Mouse (Mus musculus) embryonic facial prominence, embryonic 15.5 days (tissue): ENCODE measurements at regions not wholly inside any gene's neighbourhood (a gene's known extent, or its start where the extent isn't known, plus 50 kb on each side); places are given as distances from the start of the nearest gene placed in this dataset.
"Not testable (repeated sequence)": the region's sequence is repeated elsewhere in the genome, so short reads cannot be mapped to it uniquely, and the experiment has no call there.

Source experiments
- ATAC-seq: fragments of 200-750 bp; cut with Nextera tagmentation; 2 replicates; pipeline ENCODE4 v1.8.0; 2017; ENCODE audit warnings: low read depth, moderate TSS enrichment; ENCODE audit not compliant: insufficient number of reproducible peaks, low FRiP score, low TSS enrichment
- H3K27ac ChIP-seq: fragments of 300-500 bp; sonication (generic); replicated peaks from 2 replicates; pipeline ENCODE4 v1.5.1; 2015; ENCODE audit warnings: mild to moderate bottlenecking, inconsistent platforms
- H3K27me3 ChIP-seq: fragments of 300-500 bp; sonication (generic); 2 replicates; pipeline ENCODE4 v1.6.1; 2015; ENCODE audit warnings: inconsistent platforms
- H3K36me3 ChIP-seq: fragments of 300-500 bp; sonication (generic); 2 replicates; pipeline ENCODE4 v1.6.1; 2015; ENCODE audit warnings: mild to moderate bottlenecking, inconsistent platforms
- H3K4me1 ChIP-seq: fragments of 300-500 bp; sonication (generic); 2 replicates; pipeline ENCODE4 v1.6.1; 2015; ENCODE audit warnings: inconsistent platforms
- H3K4me2 ChIP-seq: fragments of 300-500 bp; sonication (generic); replicated peaks from 2 replicates; pipeline ENCODE4 v1.6.1; 2015; ENCODE audit warnings: mild to moderate bottlenecking, inconsistent platforms
- H3K4me3 ChIP-seq: fragments of 300-500 bp; sonication (generic); replicated peaks from 2 replicates; pipeline ENCODE4 v1.5.1; 2015; ENCODE audit warnings: mild to moderate bottlenecking, inconsistent platforms
- H3K9ac ChIP-seq: fragments of 300-500 bp; sonication (generic); 2 replicates; pipeline ENCODE4 v1.6.1; 2015; ENCODE audit warnings: inconsistent platforms
- H3K9me3 ChIP-seq: fragments of 300-500 bp; sonication (generic); replicated peaks from 2 replicates; pipeline ENCODE4 v1.6.1; 2016; ENCODE audit warnings: inconsistent platforms
- WGBS: fragments of 180-500 bp; shearing (Covaris S2); methylation state at CpG from one replicate; pipeline ENCODE4 v1.1.7; 2015; 5-methylcytosine and 5-hydroxymethylcytosine counted together

DNA sequence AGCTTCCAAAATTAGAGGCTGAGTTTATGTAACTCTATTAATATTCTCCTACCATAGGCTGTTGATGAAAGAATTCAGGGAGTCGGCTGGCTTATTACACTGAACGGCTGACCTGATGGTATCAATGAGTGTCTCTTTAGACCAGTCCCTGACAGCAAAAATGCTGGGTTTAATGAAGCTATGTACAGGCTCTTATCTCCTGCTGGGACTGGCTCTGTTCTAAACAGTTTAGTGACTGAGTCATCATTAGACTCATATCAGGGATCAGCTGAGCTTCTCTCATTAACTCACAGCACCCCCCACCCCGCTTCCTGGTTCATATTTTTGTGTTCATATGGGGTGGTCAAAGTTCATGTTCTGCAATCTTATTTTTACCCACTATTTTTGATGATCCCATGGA is 299.0 kb downstream of the Atxn7l3b start:
- no peak overlapping the region for H3K4me3 ChIP-seq
- H3K27me3 ChIP-seq: no peaks in the 10 kb centered on the region
- no peak for ATAC-seq
- no peak overlapping the region for H3K4me2 ChIP-seq
- no peak overlapping the region for H3K9ac ChIP-seq
- H3K27ac ChIP-seq: no peak overlapping the region
- H3K9me3 ChIP-seq: no peaks in the 10 kb centered on the region
- no peaks in the 10 kb centered on the region for H3K4me1 ChIP-seq
- no peaks in the 10 kb centered on the region for H3K36me3 ChIP-seq
- WGBS: 78% methylated on average over 3 of the region's 3 CpGs

DNA sequence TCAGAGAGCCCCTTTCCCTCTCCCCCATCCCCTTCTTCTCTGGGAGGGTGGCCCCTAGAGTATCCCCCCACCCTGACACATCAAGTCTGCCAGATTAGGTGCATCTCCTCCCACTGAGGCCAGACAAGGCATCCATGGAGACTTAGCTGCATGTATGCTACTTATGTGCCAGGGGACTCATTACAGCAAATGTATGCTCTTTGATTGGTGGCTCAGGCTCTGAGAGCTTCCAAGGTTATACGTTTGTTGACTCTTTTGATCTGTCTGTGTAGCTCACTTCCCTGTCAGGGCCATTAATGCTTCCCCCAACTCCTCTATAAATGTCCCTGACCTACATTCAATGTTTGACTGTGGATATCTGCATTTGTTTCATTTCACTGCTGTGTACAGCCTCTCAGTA is 293.6 kb downstream of the Atxn7l3b start:
- Histone ChIP-seq H3K4me3 (no peak overlapping the region), H3K4me2 (no peak overlapping the region), H3K9me3 (no peaks in the 10 kb centered on the region), H3K4me1 (no peaks in the 10 kb centered on the region), H3K27me3 (no peaks in the 10 kb centered on the region), H3K36me3 (no peaks in the 10 kb centered on the region), H3K27ac (no peak overlapping the region), H3K9ac (no peak overlapping the region)
- 0 out of 2 replicates have a peak, but pooled peaks have one; percentile 19 for ATAC-seq
- WGBS: 43% methylated on average over 1 of the region's 1 CpGs

DNA sequence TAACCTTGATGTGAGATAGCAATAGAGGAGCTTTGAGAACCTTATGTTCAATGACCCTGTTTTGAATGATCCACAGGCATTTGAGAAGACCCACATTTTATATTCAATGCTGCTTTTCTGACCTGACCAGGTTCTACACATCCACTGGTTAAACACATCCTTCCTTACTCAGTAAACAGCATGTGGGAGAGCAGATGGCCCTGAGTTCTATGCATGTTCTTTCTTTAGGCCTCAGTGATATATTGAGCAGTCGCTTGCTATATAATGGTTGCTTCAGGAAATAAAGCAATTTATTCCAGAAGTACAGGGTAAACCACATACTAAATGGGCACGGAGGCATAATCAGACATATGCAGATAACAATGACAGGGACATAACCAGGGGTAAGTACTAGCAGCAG is 292.2 kb downstream of the Atxn7l3b start:
- Histone ChIP-seq H3K27me3 (no peaks in the 10 kb centered on the region), H3K9me3 (no peaks in the 10 kb centered on the region), H3K9ac (no peak overlapping the region), H3K27ac (no peak overlapping the region), H3K4me1 (no peaks in the 10 kb centered on the region), H3K4me3 (no peak overlapping the region), H3K36me3 (no peaks in the 10 kb centered on the region), H3K4me2 (no peak overlapping the region)
- no peak for ATAC-seq
- 86% methylated on average over 2 of the region's 2 CpGs for WGBS

DNA sequence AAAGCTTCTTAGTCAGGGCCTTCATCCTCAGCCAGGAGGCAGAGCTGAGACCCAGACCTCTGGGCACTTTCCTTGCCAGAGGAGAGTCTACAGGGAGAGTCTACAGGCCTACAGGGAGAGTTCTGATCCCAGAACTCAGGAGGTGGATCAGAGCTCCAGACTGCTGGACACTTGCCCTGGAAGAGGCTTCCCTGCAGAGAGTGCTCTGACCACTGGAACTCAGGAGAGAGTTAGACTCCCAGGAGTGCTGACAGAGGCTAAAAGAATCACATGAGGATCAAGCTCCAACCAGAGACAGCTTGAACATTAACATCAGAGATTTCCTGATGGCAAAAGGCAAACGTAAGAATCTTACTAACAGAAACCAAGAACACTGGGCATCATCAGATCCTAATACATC is 288.2 kb downstream of the Atxn7l3b start:
- H3K4me2 ChIP-seq, H3K4me3 ChIP-seq, H3K9me3 ChIP-seq, H3K27ac ChIP-seq, H3K9ac ChIP-seq, ATAC-seq, H3K27me3 ChIP-seq, H3K4me1 ChIP-seq, H3K36me3 ChIP-seq: not testable (repeated sequence)
- 94% methylated on average over 1 of the region's 1 CpGs for WGBS

DNA sequence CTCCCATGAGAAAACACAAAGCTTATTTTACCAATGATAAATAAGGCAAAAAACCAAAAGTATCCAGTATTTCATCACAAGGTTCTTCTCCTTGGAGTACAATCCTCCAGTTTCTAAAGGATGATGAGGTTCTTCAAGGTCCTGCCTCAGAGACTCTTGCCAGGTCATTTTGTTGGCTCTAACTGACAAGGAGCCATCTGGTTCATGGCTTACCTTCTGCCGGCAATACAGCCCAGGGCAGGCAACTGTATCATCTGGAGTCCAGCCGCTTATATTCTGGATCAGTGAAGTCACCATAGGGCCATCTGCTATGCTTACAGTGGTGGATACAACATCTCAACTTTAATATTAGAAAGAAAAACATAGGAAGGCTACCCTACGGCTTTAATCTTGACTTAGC is 279.8 kb downstream of the Atxn7l3b start:
- Histone ChIP-seq H3K4me3 (no peak overlapping the region), H3K4me2 (no peak overlapping the region), H3K27me3 (no peaks in the 10 kb centered on the region), H3K4me1 (no peaks in the 10 kb centered on the region), H3K9me3 (no peaks in the 10 kb centered on the region), H3K27ac (no peak overlapping the region), H3K36me3 (no peaks in the 10 kb centered on the region), H3K9ac (no peak overlapping the region)
- ATAC-seq: no peak
- 75% methylated on average over 3 of the region's 3 CpGs for WGBS
